Mouse (Mus musculus): ENCODE results near the gene Fhl3.

The Fhl3 gene

GRCm38 (mm10) chr4:124700248-124700971 lies at the start of gene Fhl3:
TSS of gene Fhl3 (plus strand) at chr4:124700701.
- DNase-seq (ENCODE audit: low spot score in 2 of 2), result peak in 1 of 2 experiments; percentile 48

GRCm38 (mm10) chr4:124652886-124653285 lies 47.6 kb upstream of the Fhl3 start:
- no peak for DNase-seq (ENCODE audit: low spot score in 2 of 2)

GRCm38 (mm10) chr4:124656518-124656853 lies 44.0 kb upstream of the Fhl3 start, which contains the start of gene Pou3f1:
TSS of gene Pou3f1 (plus strand) at chr4:124656807.
- DNase-seq (ENCODE audit: low spot score in 2 of 2), result no peak

GRCm38 (mm10) chr4:124656854-124657650 lies 43.4 kb upstream of the Fhl3 start:
- peak in 1 of 2 experiments; percentile 8 for DNase-seq (ENCODE audit: low spot score in 2 of 2)

- no peak for DNase-seq (ENCODE audit: low spot score in 2 of 2)
Measured at GRCm38 (mm10) chr4:124657781-124658180, 42.7 kb upstream of the Fhl3 start.

- no peak for DNase-seq (ENCODE audit: low spot score in 2 of 2)
Measured at GRCm38 (mm10) chr4:124658412-124658851, 42.1 kb upstream of the Fhl3 start.

GRCm38 (mm10) chr4:124659251-124660217 lies 41.0 kb upstream of the Fhl3 start:
- DNase-seq (ENCODE audit: low spot score in 2 of 2), result no peak

GRCm38 (mm10) chr4:124660603-124661002 lies 39.9 kb upstream of the Fhl3 start:
- DNase-seq (ENCODE audit: low spot score in 2 of 2), result no peak

GRCm38 (mm10) chr4:124663034-124663433 lies 37.5 kb upstream of the Fhl3 start:
- no peak for DNase-seq (ENCODE audit: low spot score in 2 of 2)

- no peak for DNase-seq (ENCODE audit: low spot score in 2 of 2)
Measured at GRCm38 (mm10) chr4:124664185-124664584, 36.3 kb upstream of the Fhl3 start.

- DNase-seq (ENCODE audit: low spot score in 2 of 2), result no peak
Measured at GRCm38 (mm10) chr4:124664604-124665003, 35.9 kb upstream of the Fhl3 start.

- no peak for DNase-seq (ENCODE audit: low spot score in 2 of 2)
Measured at GRCm38 (mm10) chr4:124667476-124668033, 32.9 kb upstream of the Fhl3 start.

GRCm38 (mm10) chr4:124668078-124668477 lies 32.4 kb upstream of the Fhl3 start:
- no peak for DNase-seq (ENCODE audit: low spot score in 2 of 2)

- no peak for DNase-seq (ENCODE audit: low spot score in 2 of 2)
Measured at GRCm38 (mm10) chr4:124670232-124670631, 30.3 kb upstream of the Fhl3 start.

GRCm38 (mm10) chr4:124671583-124671982 lies 28.9 kb upstream of the Fhl3 start:
- DNase-seq (ENCODE audit: low spot score in 2 of 2), result no peak

- no peak for DNase-seq (ENCODE audit: low spot score in 2 of 2)
Measured at GRCm38 (mm10) chr4:124672347-124673320, 27.9 kb upstream of the Fhl3 start.

GRCm38 (mm10) chr4:124674334-124675032 lies 26.0 kb upstream of the Fhl3 start:
- DNase-seq (ENCODE audit: low spot score in 2 of 2), result no peak

GRCm38 (mm10) chr4:124675037-124675436 lies 25.5 kb upstream of the Fhl3 start:
- peak in 1 of 2 experiments; percentile 35 for DNase-seq (ENCODE audit: low spot score in 2 of 2)

GRCm38 (mm10) chr4:124675958-124676357 lies 24.5 kb upstream of the Fhl3 start:
- no peak for DNase-seq (ENCODE audit: low spot score in 2 of 2)

GRCm38 (mm10) chr4:124682270-124682669 lies 18.2 kb upstream of the Fhl3 start:
- DNase-seq (ENCODE audit: low spot score in 2 of 2), result no peak

Measured in natural killer cell, adult 2 months (primary cell).